Mouse (Mus musculus): ENCODE results near the gene Acsl3. TPM values are rescaled to one million over a fixed set of nuclear protein-coding genes. Genes with fewer than 3 reads are reported as not detected.

Gene Acsl3
- polyA plus RNA-seq, 1 experiment from 2014 or later: 63.4 TPM

Other genes with a start within 250 kb of the Acsl3 start
- gene Farsb, start 168.9 kb upstream of the Acsl3 start, polyA plus RNA-seq (2015; fragmentation: Nextera tagmentation; extraction: Ambion mirVana): 142 and 145 TPM in 2 replicates
- 0.21 and 0.49 TPM in 2 replicates for gene Mogat1, start 146.8 kb upstream of the Acsl3 start, polyA plus RNA-seq (2015; fragmentation: Nextera tagmentation; extraction: Ambion mirVana)
- 0.12 and 0.57 TPM in 2 replicates for gene BC035947, start 145.7 kb upstream of the Acsl3 start, polyA plus RNA-seq (2015; fragmentation: Nextera tagmentation; extraction: Ambion mirVana)
- gene Utp14b, start 213 bp downstream of the Acsl3 start, polyA plus RNA-seq (2015; fragmentation: Nextera tagmentation; extraction: Ambion mirVana): 2.8 and 3.2 TPM in 2 replicates
- gene Kcne4, start 158.9 kb downstream of the Acsl3 start, polyA plus RNA-seq (2015; fragmentation: Nextera tagmentation; extraction: Ambion mirVana): 0.71 and 0.79 TPM in 2 replicates